Mouse (Mus musculus) liver, embryonic 12.5 days (tissue): Measurements from ENCODE around the gene Arpc1a. TPM values are rescaled to one million over a fixed set of nuclear protein-coding genes. Genes with fewer than 3 reads are reported as not detected.
"Not testable (repeated sequence)": the region's sequence is repeated elsewhere in the genome, so short reads cannot be mapped to it uniquely, and the experiment has no call there.

Experiments
- ATAC-seq: fragments of 200-750 bp; cut with Nextera tagmentation; 2 replicates; pipeline ENCODE4 v1.8.0; 2017; ENCODE audit warnings: moderate number of reproducible peaks, mild to moderate bottlenecking, moderate library complexity
- H3K27ac ChIP-seq: fragments of 300-500 bp; sonication (generic); 2 replicates; pipeline ENCODE4 v1.5.1; 2016; ENCODE audit warnings: mild to moderate bottlenecking
- H3K27me3 ChIP-seq: fragments of 300-500 bp; sonication (generic); replicated peaks from 2 replicates; pipeline ENCODE4 v1.6.1; 2016; ENCODE audit warnings: mild to moderate bottlenecking, moderate library complexity
- H3K36me3 ChIP-seq: fragments of 300-500 bp; sonication (generic); 2 replicates; pipeline ENCODE4 v1.6.1; 2016; ENCODE audit warnings: mild to moderate bottlenecking, moderate library complexity
- H3K4me1 ChIP-seq: fragments of 300-500 bp; sonication (generic); 2 replicates; pipeline ENCODE4 v1.6.1; 2016
- H3K4me2 ChIP-seq: fragments of 300-500 bp; sonication (generic); 2 replicates; pipeline ENCODE4 v1.6.1; 2016; ENCODE audit warnings: mild to moderate bottlenecking, moderate library complexity
- H3K4me3 ChIP-seq: fragments of 300-500 bp; sonication (generic); 2 replicates; pipeline ENCODE4 v1.5.1; 2016; ENCODE audit warnings: mild to moderate bottlenecking, moderate library complexity
- H3K9ac ChIP-seq: fragments of 300-500 bp; sonication (generic); 2 replicates; pipeline ENCODE4 v1.6.1; 2016; ENCODE audit warnings: mild to moderate bottlenecking, moderate library complexity
- H3K9me3 ChIP-seq: fragments of 300-500 bp; sonication (generic); replicated peaks from 2 replicates; pipeline ENCODE4 v1.6.1; 2016; ENCODE audit warnings: mild to moderate bottlenecking, moderate library complexity
- WGBS: fragments of 180-500 bp; shearing (Covaris S2); methylation state at CpG from one replicate; pipeline ENCODE4 v1.1.7; 2016; ENCODE audit not compliant: insufficient replicate concordance; 5-methylcytosine and 5-hydroxymethylcytosine counted together
- polyA plus RNA-seq: library from polyadenylated mRNA; unstranded; fragments of >200 nt; fragmentation: Nextera tagmentation; extraction: Ambion mirVana; gene quantifications from 2 replicates; pipeline ENCODE4 v1.2.1, GENCODE M21; 2016

Gene Arpc1a
- polyA plus RNA-seq, 1 experiment from 2014 or later: 75.5 TPM

- WGBS: 79% methylated on average over 10 of the region's 10 CpGs
- no peak overlapping the region for H3K4me2 ChIP-seq
- no peak overlapping the region for H3K9ac ChIP-seq
- ATAC-seq: no peak
- no peak overlapping the region for H3K27ac ChIP-seq
- no peaks in the 10 kb centered on the region for H3K27me3 ChIP-seq
- H3K9me3 ChIP-seq: no peaks in the 10 kb centered on the region
- H3K4me1 ChIP-seq: peaks cover 26% of the 10 kb centered on the region
- peaks cover 11% of the 10 kb centered on the region for H3K36me3 ChIP-seq
- no peak overlapping the region for H3K4me3 ChIP-seq
Observed at GRCm38 (mm10) chr5:145081866-145082613, 1.6 kb upstream of the Arpc1a start.

DNA sequence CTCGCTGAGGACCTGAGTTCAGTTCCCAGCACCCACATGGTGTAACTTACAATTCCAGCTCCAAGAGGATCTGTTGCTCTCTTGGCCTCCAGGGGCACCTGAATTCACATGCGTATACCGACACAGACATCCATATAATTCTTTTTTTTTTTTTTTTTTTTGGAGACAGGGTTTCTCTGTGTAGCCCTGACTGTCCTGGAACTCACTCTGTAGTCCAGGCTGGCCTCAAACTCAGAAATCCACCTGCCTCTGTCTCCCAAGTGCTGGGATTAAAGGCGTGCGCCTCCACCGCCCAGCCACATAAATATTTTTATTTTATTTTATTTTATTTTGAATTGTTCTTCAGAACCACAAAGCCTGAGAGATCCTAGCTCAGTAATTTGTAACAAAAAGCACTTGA, 429 bp upstream of the Arpc1a start:
- Histone ChIP-seq H3K36me3 (peaks cover 20% of the 10 kb centered on the region), H3K27ac (peak overlapping the region; percentile 69), H3K4me2 (peak overlapping the region; percentile 84), H3K4me3 (peak overlapping the region; percentile 78), H3K9ac (peak overlapping the region; percentile 91), H3K4me1 (peaks cover 26% of the 10 kb centered on the region)
- H3K27me3 ChIP-seq, H3K9me3 ChIP-seq, ATAC-seq: not testable (repeated sequence)
- 41% methylated on average over 6 of the region's 6 CpGs for WGBS

DNA sequence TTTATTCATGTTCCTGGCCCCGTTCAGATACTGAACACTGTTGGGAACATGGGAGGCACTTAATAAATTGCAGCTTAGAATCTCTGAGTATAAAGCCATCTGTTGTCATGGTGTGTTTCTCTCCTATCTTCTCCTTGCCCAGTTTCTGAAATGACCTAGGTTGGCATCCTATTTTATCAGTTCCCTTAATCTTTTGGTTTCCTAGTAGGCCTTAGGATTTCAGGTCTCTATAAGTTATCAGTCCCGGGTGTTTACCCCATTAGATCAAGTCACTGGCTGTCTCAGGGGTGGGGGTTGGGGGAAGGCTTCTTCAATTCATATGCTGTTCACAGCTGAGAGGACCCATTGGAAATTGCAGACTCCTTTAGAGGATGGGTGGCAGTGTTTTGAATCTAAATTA, 1.2 kb downstream of the Arpc1a start:
- ATAC-seq: no peak
- Histone ChIP-seq H3K9ac (peak overlapping the region; percentile 91), H3K4me2 (peak overlapping the region; percentile 84), H3K4me1 (peaks cover 31% of the 10 kb centered on the region), H3K36me3 (peaks cover 30% of the 10 kb centered on the region), H3K4me3 (peak overlapping the region; percentile 78), H3K27me3 (no peaks in the 10 kb centered on the region), H3K9me3 (no peaks in the 10 kb centered on the region), H3K27ac (0 out of 2 replicates have a peak overlapping the region, but pooled peaks have one; percentile 22)
- WGBS: 40% methylated on average over 2 of the region's 2 CpGs

DNA sequence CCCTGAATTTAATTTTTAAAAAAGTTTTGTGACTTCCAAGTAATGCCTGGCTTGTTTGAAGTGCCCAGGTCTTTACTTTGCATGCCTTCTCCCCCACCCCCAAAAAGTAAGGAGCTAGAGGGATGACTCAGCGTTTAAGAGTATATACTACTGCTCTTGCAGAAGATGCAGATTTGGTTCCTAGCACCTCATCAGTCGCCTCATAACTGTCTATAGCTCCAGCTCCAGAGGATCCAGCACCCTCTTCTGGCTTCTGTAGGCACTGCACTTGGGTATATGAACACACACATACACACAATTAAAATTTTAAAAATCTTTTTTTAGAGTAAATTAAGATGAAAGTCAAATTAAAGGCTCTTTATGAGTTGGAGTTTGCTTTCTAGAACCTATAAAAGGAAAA, 4.6 kb downstream of the Arpc1a start:
- Histone ChIP-seq H3K4me3 (no peak overlapping the region), H3K27me3 (no peaks in the 10 kb centered on the region), H3K4me2 (no peak overlapping the region), H3K36me3 (peaks cover 56% of the 10 kb centered on the region), H3K27ac (no peak overlapping the region), H3K4me1 (peaks cover 34% of the 10 kb centered on the region), H3K9me3 (no peaks in the 10 kb centered on the region), H3K9ac (no peak overlapping the region)
- WGBS: 87% methylated on average over 2 of the region's 2 CpGs
- ATAC-seq: no peak

GRCm38 (mm10) chr5:145089878-145090277, 6.2 kb downstream of the Arpc1a start:
- no peak overlapping the region for H3K9ac ChIP-seq
- no peaks in the 10 kb centered on the region for H3K27me3 ChIP-seq
- no peak for ATAC-seq
- H3K4me1 ChIP-seq: peaks cover 24% of the 10 kb centered on the region
- H3K4me3 ChIP-seq: no peak overlapping the region
- no peak overlapping the region for H3K27ac ChIP-seq
- WGBS: 57% methylated on average over 3 of the region's 3 CpGs
- no peaks in the 10 kb centered on the region for H3K9me3 ChIP-seq
- H3K4me2 ChIP-seq: no peak overlapping the region
- H3K36me3 ChIP-seq: peaks cover 71% of the 10 kb centered on the region

DNA sequence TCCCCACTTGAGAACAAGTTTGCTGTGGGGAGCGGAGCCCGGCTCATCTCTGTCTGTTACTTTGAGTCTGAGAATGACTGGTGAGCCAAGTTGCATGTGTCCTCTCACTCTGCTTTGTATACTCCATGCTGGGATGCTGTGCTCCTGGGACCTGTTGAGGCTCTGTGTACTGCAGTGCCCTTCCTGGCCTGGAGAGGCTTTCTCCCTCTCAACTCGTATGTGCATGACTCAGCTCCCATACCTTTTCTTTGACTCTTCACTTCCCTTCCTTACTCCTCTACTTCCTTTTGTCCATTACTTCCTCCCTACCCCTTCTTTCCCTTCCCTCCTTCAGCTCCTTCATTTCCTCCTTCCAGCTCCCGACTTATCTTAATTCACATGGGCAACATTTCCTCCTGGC, 12.6 kb downstream of the Arpc1a start:
- H3K27me3 ChIP-seq: no peaks in the 10 kb centered on the region
- no peaks in the 10 kb centered on the region for H3K9me3 ChIP-seq
- H3K27ac ChIP-seq: no peak overlapping the region
- no peak overlapping the region for H3K9ac ChIP-seq
- H3K36me3 ChIP-seq: peaks cover 96% of the 10 kb centered on the region
- no peak overlapping the region for H3K4me2 ChIP-seq
- no peak overlapping the region for H3K4me3 ChIP-seq
- no peak for ATAC-seq
- H3K4me1 ChIP-seq: no peaks in the 10 kb centered on the region
- 71% methylated on average over 4 of the region's 4 CpGs for WGBS

DNA sequence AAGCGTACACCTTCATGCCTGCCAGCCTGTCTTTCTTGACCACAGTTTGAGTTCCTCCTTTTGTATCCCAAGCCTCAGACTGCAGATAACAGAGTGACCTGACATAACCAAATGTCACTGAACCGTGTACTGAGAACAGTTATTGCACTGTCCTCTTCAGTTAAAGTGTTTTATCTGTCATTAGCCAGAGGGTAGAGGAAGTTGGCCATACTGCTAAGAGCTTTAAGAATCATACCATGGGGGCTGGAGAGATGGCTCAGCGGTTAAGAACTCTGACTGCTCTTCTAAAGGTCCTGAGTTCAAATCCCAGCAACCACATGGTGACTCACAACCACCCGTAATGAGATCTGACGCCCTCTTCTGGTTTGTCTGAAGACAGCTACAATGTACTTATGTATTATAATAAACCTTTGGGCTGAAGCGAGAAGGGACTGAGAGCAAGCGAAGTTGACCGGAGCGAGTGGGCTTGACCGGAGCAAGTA, 14.8 kb downstream of the Arpc1a start:
- ATAC-seq: peak; percentile 43; the same call in 1 of the 2 replicates
- Histone ChIP-seq H3K27ac (0 out of 2 replicates have a peak overlapping the region, but pooled peaks have one; percentile 4), H3K9me3 (no peaks in the 10 kb centered on the region), H3K9ac (no peak overlapping the region), H3K4me3 (no peak overlapping the region), H3K4me1 (peaks cover 4% of the 10 kb centered on the region; the same call in 1 of the 2 replicates), H3K36me3 (peaks cover 97% of the 10 kb centered on the region), H3K27me3 (no peaks in the 10 kb centered on the region), H3K4me2 (no peak overlapping the region)
- WGBS: 58% methylated on average over 10 of the region's 10 CpGs

DNA sequence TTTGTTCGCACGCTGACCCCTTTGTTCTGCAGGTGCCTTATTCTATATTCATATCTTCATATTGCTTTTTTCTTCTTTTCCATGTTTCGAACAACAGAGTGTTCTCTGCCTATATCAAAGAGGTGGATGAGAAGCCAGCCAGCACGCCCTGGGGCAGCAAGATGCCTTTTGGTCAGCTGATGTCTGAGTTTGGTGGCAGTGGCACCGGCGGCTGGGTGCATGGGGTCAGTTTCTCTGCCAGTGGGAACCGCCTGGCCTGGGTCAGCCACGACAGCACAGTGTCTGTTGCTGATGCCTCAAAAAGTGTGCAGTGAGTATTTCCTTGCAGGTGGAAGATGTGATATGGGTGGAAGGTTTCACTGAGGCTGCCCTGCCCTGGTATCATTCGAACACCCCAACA, 17.3 kb downstream of the Arpc1a start:
- Histone ChIP-seq H3K4me3 (no peak overlapping the region), H3K9ac (no peak overlapping the region), H3K4me1 (peaks cover 4% of the 10 kb centered on the region; the same call in 1 of the 2 replicates), H3K9me3 (no peaks in the 10 kb centered on the region), H3K4me2 (no peak overlapping the region), H3K27me3 (no peaks in the 10 kb centered on the region), H3K27ac (no peak overlapping the region), H3K36me3 (peaks cover 100% of the 10 kb centered on the region)
- ATAC-seq: no peak
- WGBS: 89% methylated on average over 9 of the region's 9 CpGs

DNA sequence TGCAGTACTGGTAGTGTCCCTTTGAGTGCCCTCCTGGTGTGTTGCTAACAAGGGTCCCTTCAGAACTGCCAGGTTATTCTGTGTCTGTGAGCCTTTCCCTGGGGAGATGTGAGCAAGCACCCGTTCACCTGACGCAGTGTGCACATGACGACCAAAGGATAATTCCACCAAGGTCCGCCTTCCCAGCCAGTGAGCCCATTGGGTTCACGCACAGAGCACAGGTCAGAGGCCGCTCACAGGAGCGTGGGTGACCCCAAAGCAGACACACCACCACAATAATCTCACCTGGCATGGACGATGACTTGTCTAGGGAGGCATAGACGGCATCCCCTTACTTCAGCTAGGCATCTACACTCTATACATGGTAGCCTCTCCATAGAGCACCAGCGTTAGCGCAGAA, 17.8 kb downstream of the Arpc1a start:
- H3K27me3 ChIP-seq, ATAC-seq, H3K4me2 ChIP-seq, H3K4me1 ChIP-seq, H3K4me3 ChIP-seq, H3K9me3 ChIP-seq, H3K27ac ChIP-seq, H3K9ac ChIP-seq: not testable (repeated sequence)
- WGBS: 88% methylated on average over 11 of the region's 11 CpGs
- peaks cover 100% of the 10 kb centered on the region for H3K36me3 ChIP-seq

- Histone ChIP-seq H3K9me3 (no peaks in the 10 kb centered on the region), H3K27ac (0 out of 2 replicates have a peak overlapping the region, but pooled peaks have one; percentile 10), H3K4me2 (no peak overlapping the region), H3K36me3 (peaks cover 100% of the 10 kb centered on the region), H3K4me1 (peaks cover 4% of the 10 kb centered on the region; the same call in 1 of the 2 replicates), H3K4me3 (no peak overlapping the region), H3K9ac (no peak overlapping the region), H3K27me3 (no peaks in the 10 kb centered on the region)
- 48% methylated on average over 4 of the region's 4 CpGs for WGBS
- peak; percentile 57; the same call in 1 of the 2 replicates for ATAC-seq
Observed at GRCm38 (mm10) chr5:145102706-145103105, 19.1 kb downstream of the Arpc1a start.

DNA sequence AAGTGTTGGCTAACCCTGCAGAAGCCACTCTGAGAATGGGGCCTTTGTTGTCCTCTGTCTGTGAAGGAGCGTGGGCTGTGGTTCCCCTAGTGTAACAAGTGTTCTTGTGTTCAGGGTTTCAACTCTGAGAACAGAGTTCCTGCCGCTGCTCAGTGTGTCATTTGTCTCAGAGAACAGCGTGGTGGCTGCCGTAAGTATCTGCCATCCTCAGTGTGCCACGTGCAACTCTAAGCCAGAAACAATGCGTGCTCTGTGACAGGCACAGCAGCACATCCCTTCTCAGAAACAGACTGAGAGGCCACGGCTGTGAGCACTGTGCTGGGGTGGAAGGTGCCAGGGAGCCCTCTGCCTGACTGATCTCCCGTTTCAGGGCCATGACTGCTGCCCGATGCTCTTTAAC, 20.7 kb downstream of the Arpc1a start:
- Histone ChIP-seq H3K4me3 (no peak overlapping the region), H3K27me3 (no peaks in the 10 kb centered on the region), H3K4me1 (peaks cover 10% of the 10 kb centered on the region; the same call in 1 of the 2 replicates), H3K9ac (no peak overlapping the region), H3K9me3 (no peaks in the 10 kb centered on the region), H3K4me2 (no peak overlapping the region), H3K36me3 (peaks cover 99% of the 10 kb centered on the region), H3K27ac (no peak overlapping the region)
- ATAC-seq: no peak
- 93% methylated on average over 9 of the region's 9 CpGs for WGBS

- Histone ChIP-seq H3K9me3 (no peaks in the 10 kb centered on the region), H3K36me3 (peaks cover 99% of the 10 kb centered on the region), H3K27ac (no peak overlapping the region), H3K4me3 (no peak overlapping the region), H3K9ac (no peak overlapping the region), H3K4me1 (peaks cover 24% of the 10 kb centered on the region), H3K27me3 (no peaks in the 10 kb centered on the region), H3K4me2 (no peak overlapping the region)
- ATAC-seq: no peak
- WGBS: 82% methylated on average over 9 of the region's 9 CpGs
Observed at GRCm38 (mm10) chr5:145105694-145106275, 22.2 kb downstream of the Arpc1a start.
